Mouse (Mus musculus): ENCODE data around the gene Fem1b.

DNA sequence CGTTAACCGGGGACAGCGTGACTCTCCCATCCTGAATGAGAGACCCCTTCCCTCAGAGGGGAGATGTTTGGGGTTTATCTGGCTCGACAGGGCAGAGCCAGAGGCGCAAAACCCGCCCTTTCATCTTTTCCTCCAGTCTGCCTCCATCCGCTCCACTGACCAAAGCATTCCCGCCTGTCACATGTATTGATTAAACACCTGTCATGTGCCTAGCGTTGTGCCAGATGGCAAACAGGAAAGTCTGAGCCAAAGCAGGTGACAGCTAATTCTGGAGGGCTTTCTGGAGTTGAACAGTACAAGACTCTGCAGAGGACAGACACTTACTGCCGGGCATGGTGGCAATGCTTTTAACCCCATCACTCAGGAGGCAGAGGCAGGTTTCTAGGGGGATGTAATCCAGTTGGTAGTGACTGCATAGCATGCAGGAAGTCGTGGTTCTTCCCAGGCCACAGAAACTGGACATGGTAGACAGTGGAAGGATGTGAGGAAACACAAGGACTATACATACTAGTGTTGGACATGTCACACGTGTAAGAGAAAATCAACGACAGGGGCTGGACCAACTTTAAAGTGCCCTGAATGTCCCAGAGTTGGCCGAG, 27.5 kb upstream of the Fem1b start:
- TF ChIP-seq FLI1 (IDR thresholded peaks at IDR 0.05; ENCODE audit: low read length) (no peak), GATA1 (IDR thresholded peaks at IDR 0.05; ENCODE audit: borderline replicate concordance, low read length) (no peak)

Measured in megakaryocyte, embryonic 14.5 days (primary cell).